Mouse (Mus musculus) E14TG2a.4 (cell line): Measurements from ENCODE around the gene Tbc1d16.

Experiments
- CTCF ChIP-seq: conservative IDR thresholded peaks from 2 replicates; pipeline ENCODE4 v1.5.1; 2014; ENCODE audit warnings: low read length
- POU5F1 ChIP-seq: IDR thresholded peaks from 2 replicates; pipeline ENCODE4 v1.6.1; 2014; ENCODE audit warnings: low read length, borderline replicate concordance

GRCm38 (mm10) chr11:119123522-119124319, 104.6 kb downstream of the Tbc1d16 start:
- no peak for TF ChIP-seq CTCF
- TF ChIP-seq POU5F1 = no peak
